Mouse (Mus musculus): ENCODE measurements around the gene Pspn. TPM values are rescaled to one million over a fixed set of nuclear protein-coding genes. Genes with fewer than 3 reads are reported as not detected.

The Pspn gene
- polyA plus RNA-seq, 1 experiment from 2014 or later, result not detected

DNA sequence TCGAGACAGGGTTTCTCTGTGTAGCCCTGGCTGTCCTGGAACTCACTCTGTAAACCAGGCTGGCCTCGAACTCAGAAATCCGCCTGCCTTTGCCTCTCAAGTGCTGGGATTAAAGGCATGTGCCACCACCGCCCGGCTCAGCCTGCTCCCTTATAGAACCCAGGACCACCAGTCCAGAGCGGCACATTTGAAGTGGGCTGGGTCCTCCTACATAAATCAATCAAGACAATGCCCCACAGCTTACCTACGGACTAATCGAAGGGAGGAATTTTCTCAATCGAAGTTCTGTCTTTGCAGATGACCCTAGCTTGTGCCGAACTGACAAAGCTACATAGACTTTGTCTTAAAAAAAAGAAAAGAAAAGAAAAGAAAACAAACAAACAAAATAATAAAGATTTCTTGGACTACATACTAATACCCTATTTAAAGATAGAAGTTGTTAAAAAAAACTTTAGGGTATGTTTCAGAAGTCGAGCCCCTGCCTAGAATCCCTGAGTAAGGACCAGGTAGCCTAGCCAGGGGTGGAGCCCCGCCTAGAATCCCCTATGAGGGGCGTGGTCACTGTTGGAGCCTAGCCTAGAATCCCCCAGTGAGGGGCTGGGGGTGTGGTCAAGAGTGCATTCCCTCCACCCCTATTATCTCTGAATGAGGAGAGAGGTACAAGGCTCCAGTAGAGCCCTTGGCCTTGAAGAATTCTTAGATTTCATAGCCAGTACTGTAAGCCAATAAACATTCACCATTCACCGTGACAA, 25.7 kb downstream of the Pspn start:
- Histone ChIP-seq H3K27ac (ENCODE audit: low read length) (peak overlapping the region; percentile 12; the same call in 1 of the 2 replicates), H3K36me3 (ENCODE audit: control insufficient read depth, insufficient read depth, low read length) (no peaks in the 10 kb centered on the region), H3K4me2 (ENCODE audit: low read depth, low read length) (no peak overlapping the region), H3K9ac (ENCODE audit: low read depth, low read length) (no peak overlapping the region), H3K4me1 (ENCODE audit: control insufficient read depth, insufficient read depth, low read length) (peaks cover 23% of the 10 kb centered on the region), H3K4me3 (ENCODE audit: low read length) (no peak overlapping the region), H3K27me3 (replicated peaks; ENCODE audit: control insufficient read depth, insufficient read depth, low read length) (no peaks in the 10 kb centered on the region), H3K9me3 (ENCODE audit: control insufficient read depth, low read length) (no peaks in the 10 kb centered on the region)
- 62% methylated on average over 13 of the region's 14 CpGs for WGBS
- ATAC-seq, result peak; percentile 2

- 69% methylated on average over 5 of the region's 5 CpGs for WGBS
- H3K36me3 ChIP-seq (ENCODE audit: control insufficient read depth, insufficient read depth, low read length), result no peaks in the 10 kb centered on the region
- H3K9me3 ChIP-seq (ENCODE audit: control insufficient read depth, low read length), result no peaks in the 10 kb centered on the region
- no peaks in the 10 kb centered on the region for H3K27me3 ChIP-seq (replicated peaks; ENCODE audit: control insufficient read depth, insufficient read depth, low read length)
- H3K4me1 ChIP-seq (ENCODE audit: control insufficient read depth, insufficient read depth, low read length), result 0 out of 2 replicates have a peak, but pooled peaks cover 3% of the 10 kb centered on the region
- no peak overlapping the region for H3K27ac ChIP-seq (ENCODE audit: low read length)
- H3K9ac ChIP-seq (ENCODE audit: low read depth, low read length), result no peak overlapping the region
- H3K4me3 ChIP-seq (ENCODE audit: low read length), result no peak overlapping the region
- ATAC-seq, result no peak
- H3K4me2 ChIP-seq (ENCODE audit: low read depth, low read length), result no peak overlapping the region
Measured at GRCm38 (mm10) chr17:56970081-56970480, 29.7 kb downstream of the Pspn start.

DNA sequence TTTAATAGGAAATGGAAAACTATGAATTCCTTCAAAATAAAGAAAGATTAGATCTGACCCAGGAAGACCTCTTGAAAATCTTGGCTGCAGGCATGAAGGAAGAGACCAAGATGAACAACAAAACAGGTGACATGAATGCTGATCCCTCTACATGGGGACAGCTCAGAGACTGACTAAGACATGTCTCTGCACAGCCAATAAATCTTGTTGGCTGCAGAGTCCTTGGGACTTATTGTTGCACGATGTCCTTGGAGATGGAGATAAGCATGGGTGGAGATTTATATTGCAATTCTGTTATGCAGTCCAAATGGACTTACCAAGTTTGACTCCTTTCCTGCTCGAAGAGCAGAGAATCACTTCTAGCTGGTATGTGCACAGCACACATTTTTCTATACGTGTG, 30.5 kb downstream of the Pspn start:
- Histone ChIP-seq H3K27me3 (replicated peaks; ENCODE audit: control insufficient read depth, insufficient read depth, low read length) (no peaks in the 10 kb centered on the region), H3K36me3 (ENCODE audit: control insufficient read depth, insufficient read depth, low read length) (no peaks in the 10 kb centered on the region), H3K4me2 (ENCODE audit: low read depth, low read length) (no peak overlapping the region), H3K9me3 (ENCODE audit: control insufficient read depth, low read length) (no peaks in the 10 kb centered on the region), H3K9ac (ENCODE audit: low read depth, low read length) (no peak overlapping the region), H3K27ac (ENCODE audit: low read length) (no peak overlapping the region), H3K4me3 (ENCODE audit: low read length) (no peak overlapping the region), H3K4me1 (ENCODE audit: control insufficient read depth, insufficient read depth, low read length) (0 out of 2 replicates have a peak, but pooled peaks cover under 1% of the 10 kb centered on the region)
- ATAC-seq, result no peak
- 39% methylated on average over 3 of the region's 3 CpGs for WGBS

GRCm38 (mm10) chr17:56963646-56964045, 36.2 kb downstream of the Pspn start:
- Histone ChIP-seq H3K27ac (ENCODE audit: low read length) (no peak overlapping the region), H3K9me3 (ENCODE audit: control insufficient read depth, low read length) (no peaks in the 10 kb centered on the region), H3K4me2 (ENCODE audit: low read depth, low read length) (no peak overlapping the region), H3K4me3 (ENCODE audit: low read length) (no peak overlapping the region), H3K4me1 (ENCODE audit: control insufficient read depth, insufficient read depth, low read length) (no peaks in the 10 kb centered on the region), H3K36me3 (ENCODE audit: control insufficient read depth, insufficient read depth, low read length) (no peaks in the 10 kb centered on the region), H3K9ac (ENCODE audit: low read depth, low read length) (no peak overlapping the region), H3K27me3 (replicated peaks; ENCODE audit: control insufficient read depth, insufficient read depth, low read length) (no peaks in the 10 kb centered on the region)
- WGBS, result 78% methylated on average over 6 of the region's 6 CpGs
- no peak; the same call in 1 of the 2 replicates for ATAC-seq

GRCm38 (mm10) chr17:56962642-56963405, 37.0 kb downstream of the Pspn start:
- Histone ChIP-seq H3K4me1 (ENCODE audit: control insufficient read depth, insufficient read depth, low read length) (no peaks in the 10 kb centered on the region; the same call in 1 of the 2 replicates), H3K9ac (ENCODE audit: low read depth, low read length) (no peak overlapping the region), H3K27ac (ENCODE audit: low read length) (no peak overlapping the region), H3K4me3 (ENCODE audit: low read length) (no peak overlapping the region), H3K27me3 (replicated peaks; ENCODE audit: control insufficient read depth, insufficient read depth, low read length) (no peaks in the 10 kb centered on the region), H3K36me3 (ENCODE audit: control insufficient read depth, insufficient read depth, low read length) (no peaks in the 10 kb centered on the region), H3K9me3 (ENCODE audit: control insufficient read depth, low read length) (no peaks in the 10 kb centered on the region), H3K4me2 (ENCODE audit: low read depth, low read length) (no peak overlapping the region)
- ATAC-seq, result 0 out of 2 replicates have a peak, but pooled peaks have one; percentile 14
- 78% methylated on average over 5 of the region's 5 CpGs for WGBS

- no peak overlapping the region for H3K9ac ChIP-seq (ENCODE audit: low read depth, low read length)
- H3K27me3 ChIP-seq (replicated peaks; ENCODE audit: control insufficient read depth, insufficient read depth, low read length), result no peaks in the 10 kb centered on the region
- H3K4me2 ChIP-seq (ENCODE audit: low read depth, low read length), result no peak overlapping the region
- H3K4me3 ChIP-seq (ENCODE audit: low read length), result no peak overlapping the region
- H3K27ac ChIP-seq (ENCODE audit: low read length), result no peak overlapping the region
- no peaks in the 10 kb centered on the region for H3K36me3 ChIP-seq (ENCODE audit: control insufficient read depth, insufficient read depth, low read length)
- ATAC-seq, result no peak
- WGBS, result 90% methylated on average over 4 of the region's 4 CpGs
- no peaks in the 10 kb centered on the region for H3K9me3 ChIP-seq (ENCODE audit: control insufficient read depth, low read length)
- H3K4me1 ChIP-seq (ENCODE audit: control insufficient read depth, insufficient read depth, low read length), result no peaks in the 10 kb centered on the region; the same call in 1 of the 2 replicates
Measured at GRCm38 (mm10) chr17:56961880-56962279, 37.9 kb downstream of the Pspn start.

DNA sequence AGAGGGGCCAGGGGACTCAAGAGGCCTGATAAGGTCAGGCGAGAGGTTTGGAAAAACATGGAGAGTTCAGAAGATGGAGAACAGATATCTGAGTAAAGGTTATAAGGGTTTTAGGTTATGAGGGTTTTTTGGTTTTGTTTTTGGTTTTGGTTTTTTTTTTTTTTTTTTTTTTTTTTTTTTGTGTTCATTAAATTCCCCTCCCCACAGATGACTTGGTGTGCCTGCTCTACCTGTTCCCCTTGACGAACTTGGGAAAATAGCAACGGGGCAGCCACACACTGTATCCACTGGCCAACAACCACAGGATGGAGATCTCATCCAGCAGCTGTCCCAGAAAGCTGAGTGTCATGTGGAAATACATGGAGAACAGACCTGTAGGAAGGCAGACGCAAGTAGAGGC, 41.2 kb downstream of the Pspn start:
- Histone ChIP-seq H3K4me2 (ENCODE audit: low read depth, low read length) (no peak overlapping the region), H3K9me3 (ENCODE audit: control insufficient read depth, low read length) (no peaks in the 10 kb centered on the region)
- WGBS, result 77% methylated on average over 4 of the region's 4 CpGs

GRCm38 (mm10) chr17:56957763-56958429, 41.9 kb downstream of the Pspn start:
- peak; percentile 86 for ATAC-seq
- Histone ChIP-seq H3K27me3 (replicated peaks; ENCODE audit: control insufficient read depth, insufficient read depth, low read length) (no peaks in the 10 kb centered on the region), H3K27ac (ENCODE audit: low read length) (no peak overlapping the region), H3K9me3 (ENCODE audit: control insufficient read depth, low read length) (no peaks in the 10 kb centered on the region), H3K4me1 (ENCODE audit: control insufficient read depth, insufficient read depth, low read length) (no peaks in the 10 kb centered on the region; the same call in 1 of the 2 replicates), H3K36me3 (ENCODE audit: control insufficient read depth, insufficient read depth, low read length) (no peaks in the 10 kb centered on the region), H3K4me2 (ENCODE audit: low read depth, low read length) (no peak overlapping the region), H3K4me3 (ENCODE audit: low read length) (no peak overlapping the region), H3K9ac (ENCODE audit: low read depth, low read length) (no peak overlapping the region; the same call in 1 of the 2 replicates)
- WGBS, result 26% methylated on average over 11 of the region's 11 CpGs

More for the DNA sequence above, 41.2 kb downstream of the Pspn start:
- H3K4me1 ChIP-seq (ENCODE audit: control insufficient read depth, insufficient read depth, low read length), result no peaks in the 10 kb centered on the region; the same call in 1 of the 2 replicates
- H3K9ac ChIP-seq (ENCODE audit: low read depth, low read length), result no peak overlapping the region
- H3K27me3 ChIP-seq (replicated peaks; ENCODE audit: control insufficient read depth, insufficient read depth, low read length), result no peaks in the 10 kb centered on the region
- H3K4me3 ChIP-seq (ENCODE audit: low read length), result no peak overlapping the region
- H3K27ac ChIP-seq (ENCODE audit: low read length), result no peak overlapping the region
- no peaks in the 10 kb centered on the region for H3K36me3 ChIP-seq (ENCODE audit: control insufficient read depth, insufficient read depth, low read length)
- no peak for ATAC-seq

DNA sequence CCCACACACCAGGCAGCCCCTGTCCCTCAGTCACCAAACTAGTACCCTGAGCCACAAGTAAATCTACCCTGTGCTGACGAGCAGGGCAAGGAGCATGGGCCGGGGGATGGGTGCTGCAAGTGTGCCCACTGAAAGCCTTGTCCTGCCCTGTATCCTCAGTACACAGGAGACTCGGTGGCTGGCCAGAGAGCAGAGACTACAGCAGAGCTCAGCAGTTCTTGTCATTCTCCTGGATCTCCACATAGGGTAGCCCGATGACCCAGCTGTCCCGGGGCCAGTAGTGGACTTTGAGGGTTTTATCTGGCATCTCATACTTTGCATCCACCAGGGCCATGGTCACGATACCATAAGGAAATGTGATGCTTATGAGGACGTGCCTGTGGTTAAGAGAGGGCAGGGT, 44.9 kb downstream of the Pspn start:
- Histone ChIP-seq H3K27me3 (replicated peaks; ENCODE audit: control insufficient read depth, insufficient read depth, low read length) (no peaks in the 10 kb centered on the region), H3K4me2 (ENCODE audit: low read depth, low read length) (no peak overlapping the region), H3K27ac (ENCODE audit: low read length) (no peak overlapping the region), H3K9ac (ENCODE audit: low read depth, low read length) (no peak overlapping the region), H3K36me3 (ENCODE audit: control insufficient read depth, insufficient read depth, low read length) (no peaks in the 10 kb centered on the region), H3K4me3 (ENCODE audit: low read length) (no peak overlapping the region), H3K4me1 (ENCODE audit: control insufficient read depth, insufficient read depth, low read length) (no peaks in the 10 kb centered on the region; the same call in 1 of the 2 replicates), H3K9me3 (ENCODE audit: control insufficient read depth, low read length) (no peaks in the 10 kb centered on the region)
- ATAC-seq, result no peak
- 78% methylated on average over 7 of the region's 7 CpGs for WGBS
